Mouse (Mus musculus) neutrophil, adult 65 days (primary cell): ENCODE data around the gene Brinp1. TPM values are rescaled to one million over a fixed set of nuclear protein-coding genes. Genes with fewer than 3 reads are reported as not detected.

Experiments
- total RNA-seq: library from RNA; stranded (reverse); gene quantifications from 2 replicates; pipeline ENCODE4 v1.2.4, GENCODE M21; 2023

Gene Brinp1
- total RNA-seq: not detected in 2 replicates

DNA sequence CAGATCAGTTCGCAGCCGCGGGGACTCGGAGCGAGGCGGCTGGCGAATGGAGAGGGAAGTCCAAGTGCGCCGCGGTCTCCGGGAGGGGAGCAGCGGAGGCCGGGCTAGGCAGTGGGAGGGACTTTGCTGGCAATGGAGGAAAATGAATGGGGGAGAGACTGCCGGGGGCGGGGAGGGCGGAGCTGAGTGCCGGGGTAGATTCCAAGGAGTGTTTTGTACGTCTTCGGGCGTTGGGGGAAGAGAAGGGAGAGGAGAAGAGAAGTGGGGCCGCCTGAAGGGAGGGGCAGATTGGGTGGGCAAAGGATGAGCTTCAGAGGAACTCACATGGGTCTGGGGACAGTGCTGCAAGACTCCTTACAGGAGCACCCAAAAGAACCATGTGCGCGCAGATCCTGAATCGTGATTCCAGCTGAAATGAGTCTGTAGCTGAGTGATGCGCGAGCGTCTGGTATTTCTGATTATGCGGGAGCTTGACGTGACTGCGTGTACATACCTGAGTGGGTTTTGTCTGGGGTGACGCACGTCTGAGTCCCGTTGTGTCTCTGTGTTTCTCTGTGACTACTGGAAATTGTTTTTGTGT lies at the start of gene Brinp1:
Gene Brinp1, minus strand, starts transcription at position 76 of the 580 bp plus-strand sequence.

